Mouse (Mus musculus) embryonic fibroblast, embryonic 13.5 days (primary cell): ENCODE data around the gene Aven. TPM values are rescaled to one million over a fixed set of nuclear protein-coding genes. Genes with fewer than 3 reads are reported as not detected.
"Not testable (repeated sequence)": the region's sequence is repeated elsewhere in the genome, so short reads cannot be mapped to it uniquely, and the experiment has no call there.

Experiments
- H3K27ac ChIP-seq: 2 replicates; pipeline ENCODE4 v1.5.1; 2012; ENCODE audit warnings: low read length, control low read depth, inconsistent platforms; ENCODE audit not compliant: insufficient read depth
- H3K4me1 ChIP-seq: 2 replicates; pipeline ENCODE4 v1.6.1; 2011; ENCODE audit warnings: low read length; ENCODE audit not compliant: control insufficient read depth, insufficient read depth
- H3K4me3 ChIP-seq: 2 replicates; pipeline ENCODE4 v1.5.1; 2011; ENCODE audit warnings: mild to moderate bottlenecking, control low read depth, low read length; ENCODE audit not compliant: insufficient read depth
- CTCF ChIP-seq: IDR thresholded peaks from 2 replicates; pipeline ENCODE4 v1.5.1; 2011; ENCODE audit warnings: mild to moderate bottlenecking, control low read depth, low read length, moderate library complexity, borderline replicate concordance; ENCODE audit not compliant: insufficient read depth
- POLR2A ChIP-seq: IDR thresholded peaks from 2 replicates; pipeline ENCODE4 v1.6.1; 2011; ENCODE audit warnings: low read depth, mild to moderate bottlenecking, control low read depth, low read length, moderate library complexity
- polyA plus RNA-seq: library from polyadenylated mRNA; stranded (reverse); fragments of >200 nt; gene quantifications from 2 replicates; pipeline ENCODE4 v1.2.4, GENCODE M21; 2011; ENCODE audit warnings: low read depth; ENCODE audit not compliant: missing spikeins, insufficient read length

Aven gene
- 10.0 and 10.6 TPM in 2 replicates for polyA plus RNA-seq

- H3K4me1 ChIP-seq, result no peaks in the 10 kb centered on the region
- H3K27ac ChIP-seq, result peak within 1 kb of the TSS; percentile 85
- TF ChIP-seq POLR2A (peak; percentile 64), CTCF (no peak)
- H3K4me3 ChIP-seq, result peak within 1 kb of the TSS; percentile 68
Observed at GRCm38 (mm10) chr2:112492856-112493538, at the start of gene Aven. Gene Aven, plus strand, starts transcription at chr2:112492964.

- TF ChIP-seq POLR2A (no peak), CTCF (no peak)
Observed at GRCm38 (mm10) chr2:112443491-112443890, 49.3 kb upstream of the Aven start.

GRCm38 (mm10) chr2:112445511-112445910, 47.3 kb upstream of the Aven start:
- Histone ChIP-seq H3K27ac (no peak overlapping the region), H3K4me1 (peaks cover 9% of the 10 kb centered on the region; the same call in 1 of the 2 replicates), H3K4me3 (no peak overlapping the region)
- TF ChIP-seq POLR2A, result no peak
- no peak for TF ChIP-seq CTCF

More at GRCm38 (mm10) chr2:112443491-112443890, 49.3 kb upstream of the Aven start:
- Histone ChIP-seq H3K4me3 (no peak overlapping the region), H3K27ac (no peak overlapping the region), H3K4me1 (peaks cover 9% of the 10 kb centered on the region; the same call in 1 of the 2 replicates)

GRCm38 (mm10) chr2:112448046-112448445, 44.7 kb upstream of the Aven start:
- not testable (repeated sequence) for H3K4me3 ChIP-seq, H3K27ac ChIP-seq, H3K4me1 ChIP-seq

- Histone ChIP-seq H3K27ac (no peak overlapping the region), H3K4me3 (no peak overlapping the region), H3K4me1 (peaks cover 4% of the 10 kb centered on the region; the same call in 1 of the 2 replicates)
- TF ChIP-seq CTCF, result no peak
- TF ChIP-seq POLR2A, result no peak
Observed at GRCm38 (mm10) chr2:112448510-112449059, 44.2 kb upstream of the Aven start.

- Histone ChIP-seq H3K4me3 (no peak overlapping the region), H3K27ac (no peak overlapping the region), H3K4me1 (no peaks in the 10 kb centered on the region; the same call in 1 of the 2 replicates)
- TF ChIP-seq CTCF (no peak), POLR2A (no peak)
Observed at GRCm38 (mm10) chr2:112449597-112450296, 43.0 kb upstream of the Aven start.

GRCm38 (mm10) chr2:112452513-112452912, 40.3 kb upstream of the Aven start:
- not testable (repeated sequence) for H3K27ac ChIP-seq, H3K4me1 ChIP-seq, H3K4me3 ChIP-seq

- Histone ChIP-seq H3K4me3 (peak overlapping the region; percentile 97), H3K4me1 (no peaks in the 10 kb centered on the region), H3K27ac (peak overlapping the region; percentile 62)
- peak; percentile 37; the same call in 1 of the 2 replicates for TF ChIP-seq POLR2A
- no peak for TF ChIP-seq CTCF
Observed at GRCm38 (mm10) chr2:112454125-112454861, 38.5 kb upstream of the Aven start.

- Histone ChIP-seq H3K4me1 (no peaks in the 10 kb centered on the region), H3K27ac (peak within 1 kb of the TSS; percentile 62), H3K4me3 (peak within 1 kb of the TSS; percentile 97)
- TF ChIP-seq POLR2A, result peak; percentile 96
- TF ChIP-seq CTCF, result no peak
Observed at GRCm38 (mm10) chr2:112454862-112455564, 37.8 kb upstream of the Aven start, which contains the start of gene Emc7. Gene Emc7, plus strand, starts transcription at chr2:112454997.
